Mouse (Mus musculus) megakaryocyte progenitor cell, adult 5-6 weeks (primary cell): ENCODE measurements around the gene Gm5615. TPM values are rescaled to one million over a fixed set of nuclear protein-coding genes. Genes with fewer than 3 reads are reported as not detected.

Experiments used
- ATAC-seq: replicated peaks from 2 replicates; pipeline ENCODE4 v1.8.0; 2016; ENCODE audit warnings: mild to moderate bottlenecking, moderate TSS enrichment, inconsistent platforms; ENCODE audit not compliant: poor library complexity
- total RNA-seq, 2 experiments: library from RNA; stranded (forward) in 1 of 2; stranded (reverse) in 1 of 2; fragments of 157-497, 149-512 nt in 1 of 2; fragments of 200-1000 nt in 1 of 2; gene quantifications; 2 replicates each; pipeline versions ENCODE4 v1.2.3 to v1.2.4; 2015 to 2017

Gm5615 gene
- total RNA-seq (2015) (not detected in 2 replicates), total RNA-seq (2017) (not detected in 2 replicates)

DNA sequence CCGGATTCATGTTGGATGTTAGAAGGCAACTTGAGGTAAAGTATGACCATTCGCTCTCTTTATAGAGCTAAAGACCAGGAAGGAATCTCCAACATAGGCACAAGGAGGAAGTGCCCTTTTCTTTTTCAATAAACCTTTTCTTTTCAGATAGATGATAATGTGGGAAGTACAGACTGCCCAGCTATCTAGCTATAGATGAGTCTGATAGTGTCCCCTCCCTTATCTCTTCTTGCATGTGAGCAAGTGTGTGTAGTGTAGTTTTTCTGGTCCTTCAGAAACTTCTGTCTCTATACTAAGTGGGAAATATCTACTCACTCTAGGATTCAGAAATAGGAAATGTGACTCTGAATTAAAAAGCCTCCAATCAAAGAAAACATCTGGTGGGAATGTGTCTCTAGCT lies at the start of gene Gm5615:
Gene Gm5615 (minus strand): TSS at position 101 of the 400 bp plus-strand sequence.
- no peak for ATAC-seq

- ATAC-seq: no peak
Measured at GRCm38 (mm10) chr9:36582535-36582934, 40.8 kb upstream of the Gm5615 start, which contains the start of gene Gm17689. Gm17689 (minus strand) TSS chr9:36582635.

- no peak for ATAC-seq
Measured at GRCm38 (mm10) chr9:36504211-36504610, 37.6 kb downstream of the Gm5615 start.

DNA sequence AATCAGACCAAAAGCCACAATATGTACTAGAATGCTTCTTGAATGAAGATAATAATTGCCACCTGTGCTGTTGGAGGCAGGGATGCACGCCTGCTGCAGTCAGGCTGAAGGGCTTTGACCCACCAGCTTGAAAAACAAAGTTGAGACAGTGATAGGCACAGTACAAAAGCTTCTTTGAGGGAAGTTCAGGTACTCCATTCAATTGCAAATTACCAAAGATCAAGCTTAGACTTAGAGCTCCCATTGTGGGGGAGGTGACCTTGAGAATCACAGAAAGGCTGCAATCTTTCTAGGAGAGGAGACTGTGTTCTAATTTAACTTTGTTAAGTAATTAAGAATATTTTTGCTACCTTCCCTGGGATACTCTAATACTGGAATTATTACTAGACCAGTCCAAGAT lies 45.9 kb downstream of the Gm5615 start:
- ATAC-seq: no peak

DNA sequence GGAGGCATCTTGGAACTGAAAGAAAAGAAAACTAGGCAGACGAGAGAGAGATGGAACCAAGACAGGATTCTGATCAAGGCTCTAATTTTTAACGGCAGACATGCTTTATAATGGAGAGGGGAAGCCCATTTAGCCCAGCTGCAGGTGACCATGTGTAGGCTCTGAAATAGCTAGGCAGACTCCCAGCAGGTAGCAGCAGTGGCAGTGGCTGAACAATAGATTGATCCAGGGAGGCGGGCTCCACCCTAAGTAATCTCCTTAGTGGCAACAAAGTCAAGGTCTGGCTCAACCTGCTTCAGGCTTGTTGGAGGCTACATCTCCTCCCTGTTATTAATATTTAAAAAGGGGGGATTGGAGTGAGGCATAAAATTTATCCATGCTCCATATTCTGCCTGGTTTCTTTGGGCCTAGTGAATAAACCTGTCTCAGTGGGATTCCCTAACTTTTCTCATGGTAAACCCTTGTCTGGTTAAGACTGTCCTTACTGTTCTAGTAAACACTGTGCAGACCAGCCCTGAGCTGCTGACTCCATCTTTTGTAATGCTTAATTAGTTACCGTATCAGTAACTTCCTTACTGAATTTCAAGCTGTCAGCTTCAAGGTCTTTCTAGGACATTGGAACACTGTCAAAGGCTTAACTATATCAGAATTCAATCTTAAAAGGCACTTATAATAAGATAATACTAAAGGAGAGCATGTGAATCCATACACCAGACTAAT lies 47.1 kb downstream of the Gm5615 start:
- no peak for ATAC-seq

Other genes starting within 250 kb of the Gm5615 start
- gene Gm7257, start 110.1 kb downstream of the Gm5615 start, total RNA-seq (2015): not detected in 2 replicates
- not detected in 2 replicates for gene Gm7257, start 110.1 kb downstream of the Gm5615 start, total RNA-seq (2017)
- not detected in 2 replicates for gene Gm9513, start 66.3 kb downstream of the Gm5615 start, total RNA-seq (2015)
- not detected in 2 replicates for gene Gm9513, start 66.3 kb downstream of the Gm5615 start, total RNA-seq (2017)
- gene Gm17689, start 40.7 kb upstream of the Gm5615 start, total RNA-seq (2015): not detected in 2 replicates
- not detected in 2 replicates for gene Gm17689, start 40.7 kb upstream of the Gm5615 start, total RNA-seq (2017)
- gene A630095E13Rik, start 101.4 kb upstream of the Gm5615 start, total RNA-seq (2015): not detected in 2 replicates
- not detected in 2 replicates for gene A630095E13Rik, start 101.4 kb upstream of the Gm5615 start, total RNA-seq (2017)
- not detected in 2 replicates for gene Acrv1, start 151.3 kb upstream of the Gm5615 start, total RNA-seq (2015)
- gene Acrv1, start 151.3 kb upstream of the Gm5615 start, total RNA-seq (2017): not detected in 2 replicates
- 42.2 and 52.8 TPM in 2 replicates for gene Chek1, start 185.1 kb upstream of the Gm5615 start, total RNA-seq (2015)
- 57.7 and 69.5 TPM in 2 replicates for gene Chek1, start 185.1 kb upstream of the Gm5615 start, total RNA-seq (2017)
- 374 and 460 TPM in 2 replicates for gene Stt3a, start 225.7 kb upstream of the Gm5615 start, total RNA-seq (2015)
- 885 and 971 TPM in 2 replicates for gene Stt3a, start 225.7 kb upstream of the Gm5615 start, total RNA-seq (2017)